Mouse (Mus musculus) E14TG2a.4 (cell line): ENCODE data around the gene Cdc42ep4.
A peak's percentile ranks its signal among the peaks of the same experiment; 100 is the strongest.

Experiments used
- H3K27me3 ChIP-seq: 2 replicates; pipeline ENCODE4 v1.6.1; 2014; ENCODE audit warnings: low read length, control low read depth; ENCODE audit not compliant: insufficient read depth
- H3K36me3 ChIP-seq: 2 replicates; pipeline ENCODE4 v1.6.1; 2014; ENCODE audit warnings: low read length, control low read depth; ENCODE audit not compliant: insufficient read depth
- H3K4me1 ChIP-seq: replicated peaks from 2 replicates; pipeline ENCODE4 v1.6.1; 2014; ENCODE audit warnings: low read depth, low read length, control low read depth
- H3K4me3 ChIP-seq: replicated peaks from 2 replicates; pipeline ENCODE4 v1.5.1; 2014; ENCODE audit warnings: mild to moderate bottlenecking, low read length
- H3K9me3 ChIP-seq: 2 replicates; pipeline ENCODE4 v1.6.1; 2014; ENCODE audit warnings: low read length, control low read depth
- CTCF ChIP-seq: conservative IDR thresholded peaks from 2 replicates; pipeline ENCODE4 v1.5.1; 2014; ENCODE audit warnings: low read length
- NANOG ChIP-seq: IDR thresholded peaks from 2 replicates; pipeline ENCODE4 v1.6.1; 2014; ENCODE audit warnings: borderline replicate concordance, low read length, mixed read lengths
- POU5F1 ChIP-seq: IDR thresholded peaks from 2 replicates; pipeline ENCODE4 v1.6.1; 2014; ENCODE audit warnings: low read length, borderline replicate concordance

The Cdc42ep4 gene

GRCm38 (mm10) chr11:113788183-113788789, 36.6 kb upstream of the Cdc42ep4 start:
- TF ChIP-seq CTCF = no peak
- no peaks in the 10 kb centered on the region for H3K36me3 ChIP-seq

GRCm38 (mm10) chr11:113787432-113788182, 35.9 kb upstream of the Cdc42ep4 start:
- Histone ChIP-seq H3K9me3 (no peaks in the 10 kb centered on the region), H3K36me3 (no peaks in the 10 kb centered on the region), H3K4me3 (no peak overlapping the region), H3K27me3 (peaks cover 11% of the 10 kb centered on the region; the same call in 1 of the 2 replicates), H3K4me1 (peaks cover 72% of the 10 kb centered on the region)
- TF ChIP-seq NANOG (no peak), CTCF (no peak), POU5F1 (no peak)

More at GRCm38 (mm10) chr11:113788183-113788789, 36.6 kb upstream of the Cdc42ep4 start:
- H3K9me3 ChIP-seq = no peaks in the 10 kb centered on the region
- H3K4me3 ChIP-seq = no peak overlapping the region
- H3K4me1 ChIP-seq = peaks cover 75% of the 10 kb centered on the region
- peaks cover 17% of the 10 kb centered on the region; the same call in 1 of the 2 replicates for H3K27me3 ChIP-seq

GRCm38 (mm10) chr11:113787009-113787408, 35.3 kb upstream of the Cdc42ep4 start:
- Histone ChIP-seq H3K4me1 (peaks cover 66% of the 10 kb centered on the region), H3K36me3 (no peaks in the 10 kb centered on the region), H3K9me3 (no peaks in the 10 kb centered on the region), H3K4me3 (no peak overlapping the region), H3K27me3 (peaks cover 8% of the 10 kb centered on the region; the same call in 1 of the 2 replicates)
- TF ChIP-seq POU5F1 = no peak
- no peak for TF ChIP-seq CTCF

- peaks cover 7% of the 10 kb centered on the region; the same call in 1 of the 2 replicates for H3K27me3 ChIP-seq
- no peak for TF ChIP-seq NANOG
- no peak for TF ChIP-seq CTCF
- TF ChIP-seq POU5F1 = no peak
- no peaks in the 10 kb centered on the region for H3K9me3 ChIP-seq
- no peaks in the 10 kb centered on the region for H3K36me3 ChIP-seq
- H3K4me3 ChIP-seq = peak overlapping the region; percentile 72
- H3K4me1 ChIP-seq = peaks cover 62% of the 10 kb centered on the region
Measured at GRCm38 (mm10) chr11:113786395-113786794, 34.7 kb upstream of the Cdc42ep4 start.

GRCm38 (mm10) chr11:113785406-113786171, 33.9 kb upstream of the Cdc42ep4 start:
- no peaks in the 10 kb centered on the region for H3K9me3 ChIP-seq
- H3K4me3 ChIP-seq = peak overlapping the region; percentile 72
- H3K36me3 ChIP-seq = no peaks in the 10 kb centered on the region
- no peak for TF ChIP-seq CTCF
- TF ChIP-seq NANOG = no peak
- TF ChIP-seq POU5F1 = no peak
- no peaks in the 10 kb centered on the region for H3K27me3 ChIP-seq
- peaks cover 61% of the 10 kb centered on the region for H3K4me1 ChIP-seq

GRCm38 (mm10) chr11:113784656-113785396, 33.1 kb upstream of the Cdc42ep4 start:
- Histone ChIP-seq H3K36me3 (no peaks in the 10 kb centered on the region), H3K9me3 (0 out of 2 replicates have a peak, but pooled peaks cover 4% of the 10 kb centered on the region), H3K4me3 (peak overlapping the region; percentile 72), H3K27me3 (0 out of 2 replicates have a peak, but pooled peaks cover 3% of the 10 kb centered on the region), H3K4me1 (peaks cover 69% of the 10 kb centered on the region)
- no peak for TF ChIP-seq POU5F1
- TF ChIP-seq CTCF = no peak
- TF ChIP-seq NANOG = no peak

- H3K4me1 ChIP-seq = peaks cover 73% of the 10 kb centered on the region
- H3K27me3 ChIP-seq = 0 out of 2 replicates have a peak, but pooled peaks cover 3% of the 10 kb centered on the region
- TF ChIP-seq NANOG (no peak), POU5F1 (no peak), CTCF (no peak)
- H3K4me3 ChIP-seq = no peak overlapping the region
- 0 out of 2 replicates have a peak, but pooled peaks cover 4% of the 10 kb centered on the region for H3K9me3 ChIP-seq
- no peaks in the 10 kb centered on the region for H3K36me3 ChIP-seq
Measured at GRCm38 (mm10) chr11:113782496-113782895, 30.8 kb upstream of the Cdc42ep4 start.
